Mouse (Mus musculus): ENCODE results near the gene Sun3. TPM values are rescaled to one million over a fixed set of nuclear protein-coding genes. Genes with fewer than 3 reads are reported as not detected.

Sun3 gene
- total RNA-seq (2021): not detected
- long read RNA-seq, experiment 1: 0 reads
- long read RNA-seq, experiment 2: 0 reads

GRCm38 (mm10) chr11:9048703-9049060, at the start of gene Sun3:
Gene Sun3, minus strand, starts transcription at chr11:9048991.
- DNase-seq: no peak

- DNase-seq: no peak
These were observed 27.7 kb upstream of the Sun3 start for GRCm38 (mm10) chr11:9076444-9076843.

- no peak for DNase-seq
These were observed 11.7 kb upstream of the Sun3 start for GRCm38 (mm10) chr11:9060484-9060883.

GRCm38 (mm10) chr11:9060029-9060428, 11.2 kb upstream of the Sun3 start:
- no peak for DNase-seq

- no peak for DNase-seq
These were observed 8.9 kb upstream of the Sun3 start for GRCm38 (mm10) chr11:9057711-9058110.

- DNase-seq: no peak
These were observed 8.1 kb upstream of the Sun3 start for GRCm38 (mm10) chr11:9056937-9057336.

- no peak for DNase-seq
These were observed 3.1 kb upstream of the Sun3 start for GRCm38 (mm10) chr11:9051895-9052294.

- DNase-seq: no peak
These were observed 1.4 kb upstream of the Sun3 start for GRCm38 (mm10) chr11:9050241-9050640.

- DNase-seq: peak; percentile 70
These were observed 634 bp downstream of the Sun3 start, which contains the start of gene Gm11992 for GRCm38 (mm10) chr11:9048011-9048702. Gene Gm11992, plus strand, starts transcription at chr11:9048594.

- no peak for DNase-seq
These were observed 1.7 kb downstream of the Sun3 start for GRCm38 (mm10) chr11:9047044-9047443.

GRCm38 (mm10) chr11:9046546-9046945, 2.2 kb downstream of the Sun3 start:
- no peak for DNase-seq

- DNase-seq: no peak
These were observed 17.3 kb downstream of the Sun3 start for GRCm38 (mm10) chr11:9031530-9031929.

- no peak for DNase-seq
These were observed 23.6 kb downstream of the Sun3 start for GRCm38 (mm10) chr11:9025211-9025610.

- DNase-seq: no peak
These were observed 24.0 kb downstream of the Sun3 start for GRCm38 (mm10) chr11:9024782-9025181.

GRCm38 (mm10) chr11:9020207-9020606, 28.6 kb downstream of the Sun3 start:
- DNase-seq: no peak

GRCm38 (mm10) chr11:9018491-9019267, 30.1 kb downstream of the Sun3 start:
- DNase-seq: no peak

- DNase-seq: no peak
These were observed 34.1 kb downstream of the Sun3 start for GRCm38 (mm10) chr11:9014740-9015139.

GRCm38 (mm10) chr11:9011348-9011747, 37.4 kb downstream of the Sun3 start:
- DNase-seq: no peak

- peak; percentile 81 for DNase-seq
These were observed 37.9 kb downstream of the Sun3 start, which contains the start of gene Hus1 for GRCm38 (mm10) chr11:9010853-9011339. Gene Hus1, minus strand, starts transcription at chr11:9011191.

GRCm38 (mm10) chr11:9010416-9010815, 38.4 kb downstream of the Sun3 start:
- DNase-seq: peak; percentile 9

GRCm38 (mm10) chr11:9008761-9009160, 40.0 kb downstream of the Sun3 start:
- no peak for DNase-seq

- DNase-seq: no peak
These were observed 60.7 kb downstream of the Sun3 start for GRCm38 (mm10) chr11:8988084-8988483.

GRCm38 (mm10) chr11:8986058-8986457, 62.7 kb downstream of the Sun3 start:
- DNase-seq: no peak
